Mouse (Mus musculus): Measurements from ENCODE around the gene Ets1.

DNA sequence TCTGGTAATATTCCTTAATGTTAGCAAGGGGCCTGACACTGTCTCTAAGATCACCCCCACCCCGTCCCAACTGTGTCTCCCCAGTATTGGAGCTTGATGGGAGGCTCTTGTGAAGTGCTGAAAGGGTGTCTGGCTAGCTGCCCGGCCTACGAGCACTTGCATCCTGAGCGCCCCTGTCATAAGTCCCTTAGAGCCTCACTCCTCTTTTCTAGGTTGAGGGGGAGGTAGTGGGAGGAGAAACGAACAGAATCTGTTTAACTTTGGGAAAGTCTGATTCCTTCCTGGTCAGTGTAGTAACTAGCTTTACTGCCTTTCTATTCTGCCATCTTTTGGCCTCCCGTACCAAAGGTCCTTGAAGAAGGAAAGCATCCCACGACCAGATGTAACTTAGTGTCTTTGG lies 60.7 kb downstream of the Ets1 start:
- TF ChIP-seq EP300 (IDR thresholded peaks at IDR 0.05; ENCODE audit: low read depth) (no peak), CTCF (IDR thresholded peaks at IDR 0.05; ENCODE audit: low read depth) (no peak)
